Mouse (Mus musculus) myocyte (in vitro differentiated cells): ENCODE data around the gene Pick1.

Experiments
- CEBPB ChIP-seq: IDR thresholded peaks from 2 replicates; pipeline ENCODE4 v1.6.1; 2011; ENCODE audit warnings: mild to moderate bottlenecking, moderate library complexity; ENCODE audit not compliant: poor library complexity, insufficient read depth, severe bottlenecking
- E2F4 ChIP-seq: IDR thresholded peaks from one replicate; pipeline ENCODE4 v1.6.1; 2011; ENCODE audit warnings: mild to moderate bottlenecking, control low read depth, moderate library complexity; ENCODE audit not compliant: insufficient read depth
- MYOD1 ChIP-seq, 3 experiments: IDR thresholded peaks; one replicate each; pipeline ENCODE4 v1.6.1; 2011; ENCODE audit warnings: control low read depth in 2 of 3, low read depth in 2 of 3, mild to moderate bottlenecking in 2 of 3, moderate library complexity in 1 of 3; ENCODE audit not compliant: insufficient read length in 2 of 3, control insufficient read depth in 1 of 3
- POLR2A ChIP-seq: IDR thresholded peaks from one replicate; pipeline ENCODE4 v1.6.1; 2011; ENCODE audit warnings: low read depth, mild to moderate bottlenecking, control low read depth, moderate library complexity; ENCODE audit not compliant: insufficient read length

DNA sequence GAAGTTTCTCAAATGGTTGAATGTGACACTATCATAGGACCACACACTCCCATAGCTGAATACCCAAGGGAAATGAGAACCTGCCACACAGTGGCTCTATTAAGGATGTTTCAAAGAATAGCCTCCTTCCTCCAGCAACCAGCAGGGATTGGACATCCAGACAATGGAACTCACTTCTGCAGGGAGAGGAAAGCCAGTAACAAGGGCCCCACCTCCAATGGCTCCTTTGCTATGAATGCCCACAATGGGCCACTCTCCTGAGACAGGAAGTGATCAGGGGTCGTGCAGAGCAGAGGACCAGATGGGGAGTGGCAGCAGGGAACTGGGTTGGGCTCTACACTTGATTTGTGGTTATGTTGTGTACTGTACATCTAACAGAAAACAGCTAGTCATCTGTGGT is 39.5 kb downstream of the Pick1 start:
- TF ChIP-seq E2F4 (no peak), POLR2A (no peak), MYOD1 (IDR thresholded peaks at IDR 0.05; ENCODE audit: control insufficient read depth in 1 of 3, insufficient read length in 2 of 3, low read depth in 2 of 3) (no peak), CEBPB (no peak)
